Mouse (Mus musculus): Measurements from ENCODE around the gene Casp9.
"Not testable (repeated sequence)": the region's sequence is repeated elsewhere in the genome, so short reads cannot be mapped to it uniquely, and the experiment has no call there.

The Casp9 gene

DNA sequence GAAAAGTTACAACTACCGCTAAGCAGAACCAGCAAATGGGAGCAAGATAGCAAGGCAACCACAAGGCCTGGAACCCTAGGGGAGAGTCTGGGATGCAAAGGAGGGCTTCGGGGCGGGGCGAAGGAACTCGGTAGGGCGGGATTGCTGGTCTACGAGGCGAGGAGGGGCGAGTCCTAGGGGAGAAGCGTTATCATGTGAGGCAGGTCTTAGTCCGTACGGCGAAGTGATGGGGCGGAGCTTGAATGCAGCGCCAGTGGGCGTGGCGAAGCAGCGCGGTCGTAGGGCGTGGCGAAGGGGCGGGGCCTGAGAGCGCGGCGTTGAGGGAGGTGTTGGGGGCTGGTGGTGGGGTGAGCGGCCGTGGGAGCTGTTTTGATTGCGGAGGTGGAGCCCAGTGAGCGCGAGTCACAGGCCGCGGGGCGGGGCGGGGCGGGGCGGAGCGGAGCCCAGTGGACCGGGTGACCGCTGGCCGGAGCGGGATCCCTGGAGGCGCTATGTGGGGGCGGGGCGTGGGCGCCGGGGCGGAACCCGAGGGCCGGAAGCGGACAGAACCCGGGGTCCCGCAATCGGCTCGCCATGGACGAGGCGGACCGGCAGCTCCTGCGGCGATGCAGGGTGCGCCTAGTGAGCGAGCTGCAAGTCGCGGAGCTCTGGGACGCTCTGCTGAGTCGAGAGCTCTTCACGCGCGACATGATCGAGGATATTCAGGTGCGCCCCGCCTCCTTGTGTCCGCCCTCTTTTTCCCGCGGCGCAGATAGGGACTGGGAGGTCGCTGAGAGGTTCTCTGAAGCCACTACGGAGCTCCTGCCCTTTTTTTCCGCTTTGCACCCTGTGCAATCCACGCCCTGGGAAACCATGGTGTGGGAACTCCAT is at the start of gene Casp9:
Gene Casp9 (plus strand): TSS at position 331 of the 870 bp plus-strand sequence.
- DNase-seq (ENCODE audit: low spot score), result peak; percentile 98

DNA sequence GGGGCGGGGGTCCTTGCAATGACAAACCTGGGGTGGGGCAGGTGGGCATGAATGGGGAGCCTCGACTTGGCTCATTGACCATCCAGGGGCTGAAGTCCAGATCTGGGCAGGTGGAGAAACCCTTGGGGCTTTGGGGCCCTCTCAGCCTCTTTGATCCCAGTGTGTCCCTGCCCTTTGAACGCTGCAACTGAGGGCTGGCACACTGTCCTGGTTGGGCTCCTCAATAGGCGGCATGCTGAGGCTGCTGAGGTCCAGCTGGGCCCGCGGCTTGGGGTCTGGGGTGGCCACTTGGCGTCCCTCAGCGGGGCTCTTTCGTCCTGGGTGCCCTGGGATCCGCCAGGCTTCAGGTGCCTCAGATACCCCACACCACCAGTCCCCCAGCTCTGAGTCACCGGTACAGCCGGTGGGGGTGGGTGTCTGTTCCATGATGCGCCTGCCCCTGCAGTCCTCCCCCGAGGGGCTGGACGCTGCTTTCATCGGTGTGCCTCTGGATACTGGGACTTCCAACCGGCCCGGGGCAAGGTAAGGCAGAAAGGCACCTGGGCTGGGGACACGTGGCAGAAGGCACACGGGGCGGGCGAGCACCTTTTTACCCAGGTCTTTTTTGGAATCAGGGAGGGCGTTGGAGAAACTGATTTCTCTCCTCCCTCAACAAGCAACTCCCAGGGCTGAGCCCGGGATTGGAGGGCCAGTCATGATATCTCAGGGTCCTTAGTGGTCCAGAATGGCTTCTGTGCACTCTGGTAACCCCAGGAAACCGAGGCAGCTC is 46.6 kb upstream of the Casp9 start, which contains the start of gene Agmat:
Gene Agmat (plus strand): TSS at position 95 of the 769 bp plus-strand sequence.
- DNase-seq (ENCODE audit: low spot score), result no peak

DNA sequence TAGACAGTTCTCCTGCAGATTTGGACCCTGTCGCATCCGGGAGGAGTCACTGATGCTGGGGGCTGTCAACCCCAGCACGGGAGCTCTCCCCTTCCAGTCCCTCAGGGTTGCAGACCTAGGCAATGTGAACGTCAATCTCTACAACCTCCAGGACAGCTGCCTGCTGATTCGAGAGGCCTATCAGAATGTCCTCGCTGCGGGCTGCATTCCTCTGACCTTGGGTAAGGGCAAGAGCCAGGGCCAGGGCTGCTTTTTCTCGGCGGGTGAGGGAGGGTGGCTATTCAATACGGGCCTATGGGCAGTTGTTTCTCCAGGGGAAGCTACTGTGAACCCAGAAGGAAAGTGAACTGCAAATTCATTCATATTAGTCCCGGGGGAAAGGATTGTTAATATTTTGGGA is 43.9 kb upstream of the Casp9 start:
- no peak for DNase-seq (ENCODE audit: low spot score)

DNA sequence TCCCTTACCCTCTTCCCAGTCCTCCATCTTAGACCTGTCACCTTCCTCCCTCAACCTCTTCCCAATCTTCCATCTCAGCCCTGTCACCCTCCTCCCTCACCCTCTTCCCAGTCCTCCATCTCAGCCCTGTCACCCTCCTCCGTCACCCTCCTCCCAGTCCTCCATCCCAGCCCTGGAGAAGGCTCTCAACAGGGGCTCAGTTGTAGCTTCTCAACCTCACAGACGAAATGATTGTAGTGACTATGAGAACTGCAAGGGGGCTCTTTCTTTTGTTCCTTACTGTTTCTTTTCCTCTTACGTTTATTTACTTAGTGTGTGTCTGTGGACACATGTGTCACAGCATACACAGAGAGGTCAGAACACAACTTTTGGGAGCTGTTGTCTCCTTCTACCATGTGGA is 42.6 kb upstream of the Casp9 start:
- no peak for DNase-seq (ENCODE audit: low spot score)

DNA sequence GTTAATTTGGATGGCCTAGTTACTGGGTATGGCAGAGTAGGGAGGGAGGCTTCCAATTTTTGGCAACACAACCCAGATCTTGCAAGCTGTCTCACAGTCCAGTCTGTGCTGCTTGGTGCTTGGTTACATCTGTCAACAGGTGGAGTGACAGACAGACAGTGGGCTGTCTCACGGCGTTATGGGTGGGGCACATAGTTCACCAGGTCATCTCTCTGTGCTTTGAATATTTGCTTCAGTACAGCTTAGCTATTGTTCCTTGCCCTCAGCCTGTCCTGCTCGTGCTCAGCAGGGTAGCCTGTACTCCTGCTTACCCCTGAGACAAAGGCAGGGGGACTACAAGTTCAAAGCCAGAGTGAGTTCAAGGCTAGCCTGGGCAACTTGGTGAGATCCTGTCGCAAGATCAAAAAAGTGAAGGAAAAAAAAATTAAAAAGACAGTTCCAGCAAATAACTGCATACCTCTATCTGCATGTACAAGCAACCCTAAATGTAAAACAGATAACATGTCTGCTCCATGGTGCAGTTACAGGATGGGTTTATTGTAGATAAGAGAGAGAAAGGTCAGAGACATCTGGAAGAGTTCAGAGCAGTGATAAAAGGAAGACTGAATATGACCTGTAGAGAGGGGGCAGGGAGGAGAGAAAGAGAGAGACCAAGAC is 41.9 kb upstream of the Casp9 start:
- peak; percentile 47 for DNase-seq (ENCODE audit: low spot score)

DNA sequence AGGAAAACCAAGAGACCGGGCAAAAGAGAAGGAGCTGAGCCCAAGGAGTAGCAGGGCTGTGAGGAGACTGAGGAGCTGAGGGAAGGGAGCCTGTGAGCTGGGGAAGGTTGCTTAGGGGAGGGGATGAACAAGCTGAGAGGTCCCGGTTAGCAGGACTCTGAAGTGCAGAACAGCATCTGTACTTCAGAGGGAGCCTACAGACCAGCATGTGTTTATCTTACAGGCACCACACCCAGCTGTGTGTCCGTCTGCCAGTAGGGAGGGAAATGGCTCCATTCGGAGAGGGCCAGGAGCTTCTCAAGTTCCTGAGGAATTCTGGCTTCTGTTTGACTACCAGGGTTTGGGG is 41.4 kb upstream of the Casp9 start:
- DNase-seq (ENCODE audit: low spot score), result peak; percentile 73

DNA sequence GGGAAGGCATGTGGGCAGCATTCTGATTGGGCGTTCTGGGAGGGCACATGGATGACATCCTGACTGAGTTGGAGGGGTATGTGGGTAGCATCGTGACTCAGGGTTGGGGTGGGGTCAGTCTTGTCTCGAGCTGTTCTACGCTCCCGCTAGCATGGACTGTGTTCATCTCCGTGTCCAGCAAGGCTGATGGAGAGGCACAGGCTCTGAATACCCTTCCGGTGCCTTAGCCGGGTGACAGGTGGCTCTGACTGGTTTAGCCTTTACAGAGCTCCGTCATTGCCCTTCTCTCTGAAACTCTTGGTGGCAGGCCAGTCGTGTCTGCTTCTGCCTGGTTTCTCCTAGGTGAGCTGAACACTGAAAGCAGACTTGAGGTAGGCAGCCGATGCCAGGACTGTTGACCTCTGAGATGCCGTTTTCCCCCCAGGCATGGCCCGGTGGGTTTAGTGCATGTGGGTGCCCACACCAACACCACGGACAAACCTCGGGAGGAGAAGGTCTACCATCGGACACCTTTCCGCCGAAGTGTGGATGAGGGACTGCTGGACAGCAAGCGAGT is 38.0 kb upstream of the Casp9 start:
- DNase-seq (ENCODE audit: low spot score), result no peak

DNA sequence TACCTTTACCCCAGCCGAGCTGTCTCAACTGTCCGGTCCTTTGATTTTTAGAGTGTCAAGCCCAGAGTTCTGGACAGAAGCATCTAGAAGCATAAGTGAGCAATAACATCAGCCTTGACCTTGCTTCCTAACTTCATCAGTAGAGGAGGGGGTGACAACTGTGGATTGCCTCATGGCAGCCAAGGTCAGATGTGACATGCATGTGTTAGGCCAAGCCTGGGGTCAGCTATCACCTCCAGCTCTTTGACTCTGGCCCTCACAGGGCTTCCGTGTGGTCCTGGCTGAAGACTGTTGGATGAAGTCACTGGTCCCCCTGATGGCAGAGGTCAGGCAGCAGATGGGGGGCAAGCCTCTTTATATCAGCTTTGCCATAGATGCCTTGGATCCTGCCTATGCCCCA is 36.3 kb upstream of the Casp9 start:
- no peak for DNase-seq (ENCODE audit: low spot score)

DNA sequence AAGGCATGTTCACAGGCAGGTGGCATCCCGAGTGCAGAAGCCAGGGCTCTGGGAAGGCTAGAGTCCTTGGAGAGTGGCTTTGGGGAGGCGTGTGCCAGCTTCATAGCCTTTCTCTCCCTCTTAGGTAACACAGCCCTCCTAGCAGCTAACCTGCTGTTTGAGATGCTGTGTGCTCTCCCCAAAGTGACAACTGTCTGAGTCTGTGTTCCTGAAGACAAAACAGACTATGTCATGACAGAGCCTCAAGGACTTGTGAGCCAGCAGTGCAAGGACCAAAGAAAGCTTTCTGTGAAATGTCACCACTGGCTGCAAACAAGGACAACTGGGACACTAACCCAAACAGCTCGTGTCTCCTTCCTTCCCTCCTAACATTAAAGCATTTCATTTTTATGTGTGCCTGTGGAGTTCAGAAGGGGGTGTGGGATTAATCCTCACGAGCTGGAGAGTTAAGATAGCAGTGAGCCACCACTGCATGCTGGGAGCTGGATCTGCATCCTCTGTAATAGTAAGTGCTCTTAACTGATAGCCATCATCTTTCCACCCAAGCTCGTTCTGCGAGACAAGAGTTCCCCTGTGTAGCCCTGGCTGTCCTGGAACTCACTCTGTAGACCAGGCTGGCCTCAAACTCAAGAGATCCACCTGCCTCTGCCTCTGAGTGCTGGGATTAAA is 34.4 kb upstream of the Casp9 start:
- DNase-seq (ENCODE audit: low spot score), result peak; percentile 18

DNA sequence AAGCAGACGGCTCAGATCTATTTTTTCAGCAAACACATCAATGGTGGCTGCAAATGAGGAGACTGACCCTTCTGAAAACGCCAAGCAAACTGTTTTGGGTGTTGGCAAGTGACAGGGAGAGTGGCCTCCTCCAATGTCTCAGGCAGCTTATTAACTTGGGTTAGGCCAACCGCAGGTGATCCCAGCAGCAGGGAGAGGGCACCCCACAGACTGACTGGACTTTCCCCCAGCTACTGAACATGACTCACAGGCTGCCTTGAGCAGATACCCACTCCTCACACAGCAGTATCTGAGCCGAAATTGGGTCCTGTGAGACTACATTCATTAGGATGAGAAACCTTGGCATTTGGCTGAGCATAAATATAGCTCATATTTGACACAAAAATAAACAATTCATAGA is 32.5 kb upstream of the Casp9 start:
- DNase-seq (ENCODE audit: low spot score), result no peak

DNA sequence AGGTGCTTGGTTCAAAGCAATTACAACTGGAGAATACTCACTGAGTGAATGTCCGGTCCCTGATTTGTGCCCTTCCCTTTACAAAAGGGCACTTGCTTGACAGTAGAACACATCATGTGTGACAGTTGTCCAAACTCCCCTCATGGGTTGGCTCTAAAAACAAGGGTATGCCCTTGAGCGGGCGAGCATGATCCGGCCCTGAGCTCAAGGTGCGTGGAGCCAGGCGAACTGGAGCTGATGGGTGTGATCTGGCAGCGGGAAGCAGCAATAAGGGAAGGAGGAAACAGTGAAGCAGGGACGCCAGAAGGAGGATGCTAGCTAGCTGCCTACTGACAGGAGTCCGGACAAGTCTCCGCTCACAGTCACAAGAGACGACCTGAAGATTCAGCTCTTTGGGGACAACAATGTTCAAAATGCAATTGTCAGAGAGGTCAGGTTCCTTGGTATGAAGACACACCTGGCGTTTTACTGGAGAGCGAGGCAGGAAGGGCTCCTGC is 31.3 kb upstream of the Casp9 start:
- DNase-seq (ENCODE audit: low spot score), result no peak

DNA sequence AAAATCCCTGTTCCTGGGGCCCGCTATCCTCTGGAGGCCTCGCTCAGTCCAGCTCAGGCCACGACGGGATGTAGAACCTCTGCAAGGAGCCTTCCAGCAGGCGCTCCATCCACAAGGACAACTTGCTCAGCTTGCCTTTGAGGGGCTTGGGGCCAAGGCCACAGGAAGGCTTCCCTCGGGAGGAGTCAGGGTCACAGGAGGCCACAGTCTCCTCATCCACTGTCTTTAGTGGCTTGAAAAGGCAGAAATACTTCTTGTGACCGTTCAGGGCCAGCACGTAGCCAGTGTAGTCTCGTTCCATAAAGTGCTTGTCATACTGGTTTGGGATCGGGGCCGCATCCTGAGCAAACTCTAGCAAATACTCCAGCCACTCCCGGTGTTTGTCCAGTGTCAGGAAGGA is 29.9 kb upstream of the Casp9 start:
- no peak for DNase-seq (ENCODE audit: low spot score)

DNA sequence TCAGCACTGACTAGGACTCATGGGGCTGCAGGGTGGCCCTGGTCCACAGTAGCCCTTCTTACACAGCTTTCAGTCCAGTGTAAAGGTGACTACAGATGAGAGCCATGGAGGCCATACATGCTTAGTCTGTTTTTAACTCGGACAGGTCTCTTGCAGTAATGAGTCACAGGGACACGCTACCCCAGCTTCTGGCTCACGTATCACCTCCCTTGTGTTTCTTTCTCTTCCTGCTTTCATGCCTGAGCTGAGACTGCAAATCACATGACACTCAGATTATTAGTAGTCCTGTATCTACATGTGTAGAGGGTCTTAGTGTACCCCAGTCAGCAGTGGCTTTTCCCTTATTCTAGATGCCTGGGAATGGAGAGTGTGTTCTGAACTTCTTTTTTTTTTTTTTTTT is 28.4 kb upstream of the Casp9 start:
- no peak for DNase-seq (ENCODE audit: low spot score)

DNA sequence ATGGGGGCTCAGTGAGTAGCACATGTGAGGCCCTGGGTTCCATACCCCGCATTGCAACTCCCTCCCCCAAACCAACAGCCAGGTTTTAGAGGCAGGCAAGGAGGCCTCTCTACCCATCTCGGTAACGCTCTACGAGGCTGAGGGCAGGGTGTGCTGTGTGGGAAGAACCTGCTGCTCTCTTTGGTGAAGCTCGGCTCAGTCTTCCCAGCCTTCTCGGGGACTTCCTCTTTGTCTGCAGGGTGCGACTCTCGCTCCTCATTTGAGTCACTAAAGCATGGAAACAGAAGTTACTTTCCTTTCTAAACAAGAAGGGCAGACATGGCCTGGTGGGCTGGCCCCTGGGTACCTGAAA is 27.1 kb upstream of the Casp9 start:
- peak; percentile 14 for DNase-seq (ENCODE audit: low spot score)

DNA sequence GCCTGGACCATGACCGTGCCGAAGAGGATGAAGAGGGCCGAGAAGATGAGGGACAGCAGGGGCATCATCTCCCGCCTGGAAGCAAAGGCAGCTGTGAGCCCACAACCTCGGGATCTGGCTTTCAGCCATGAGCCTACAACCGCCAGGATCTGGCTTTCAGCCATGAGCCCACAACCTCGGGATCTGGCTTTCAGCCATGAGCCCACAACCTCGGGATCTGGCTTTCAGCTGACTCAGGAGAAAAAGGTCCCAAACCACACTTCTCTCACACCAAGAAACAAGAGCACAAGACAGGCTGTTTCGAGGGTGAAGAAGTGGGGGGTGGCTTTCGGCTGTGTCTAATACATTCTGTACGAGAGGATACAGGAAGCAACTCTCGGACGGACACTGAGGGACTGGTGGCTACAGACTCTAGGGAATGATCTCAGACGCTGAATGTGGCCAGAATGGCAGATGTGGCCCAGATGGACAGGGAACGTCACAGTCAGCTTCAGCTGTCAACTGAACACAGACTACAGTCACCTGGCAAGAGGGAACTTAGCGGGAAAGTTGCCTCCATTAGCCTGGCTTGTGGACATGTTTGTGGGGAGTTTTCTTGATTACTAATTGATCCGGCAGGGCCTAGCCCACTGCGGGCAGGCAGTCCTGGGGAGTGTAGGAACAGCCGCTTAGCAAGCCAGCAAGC is 26.6 kb upstream of the Casp9 start:
- DNase-seq (ENCODE audit: low spot score), result no peak

DNA sequence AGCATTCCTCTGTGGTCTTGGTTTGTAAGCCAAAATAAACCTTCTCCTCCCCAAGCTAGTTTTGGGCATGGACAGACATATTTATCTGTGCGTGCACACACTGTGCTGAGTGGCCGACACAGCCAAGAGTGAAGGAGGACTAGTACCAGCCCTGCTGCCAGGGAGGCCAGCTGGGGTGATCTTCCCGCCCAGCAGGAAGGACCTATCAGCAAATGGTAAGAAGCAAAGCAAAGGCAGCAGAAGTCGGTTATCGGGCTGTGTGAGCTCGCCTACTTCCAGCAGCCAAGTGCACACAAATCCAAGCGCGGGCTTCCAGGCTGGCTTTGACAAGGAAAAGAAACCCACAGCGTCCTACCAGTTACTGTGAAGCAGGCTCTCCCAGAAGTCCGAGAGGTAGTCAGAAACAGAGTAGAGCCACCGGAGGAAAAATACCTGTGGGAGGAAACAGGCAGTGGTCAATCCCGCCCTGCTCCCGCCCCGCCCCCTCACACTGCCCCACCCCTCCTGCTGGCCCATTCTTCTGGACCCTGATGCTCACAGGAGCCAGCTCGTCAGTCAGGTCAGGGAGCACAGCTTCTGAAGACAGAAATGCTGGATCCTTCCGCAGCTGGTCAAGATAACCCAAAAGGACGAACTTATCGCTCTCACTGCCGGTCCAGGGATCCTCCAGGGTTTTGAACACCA is 25.9 kb upstream of the Casp9 start:
- peak; percentile 51 for DNase-seq (ENCODE audit: low spot score)

DNA sequence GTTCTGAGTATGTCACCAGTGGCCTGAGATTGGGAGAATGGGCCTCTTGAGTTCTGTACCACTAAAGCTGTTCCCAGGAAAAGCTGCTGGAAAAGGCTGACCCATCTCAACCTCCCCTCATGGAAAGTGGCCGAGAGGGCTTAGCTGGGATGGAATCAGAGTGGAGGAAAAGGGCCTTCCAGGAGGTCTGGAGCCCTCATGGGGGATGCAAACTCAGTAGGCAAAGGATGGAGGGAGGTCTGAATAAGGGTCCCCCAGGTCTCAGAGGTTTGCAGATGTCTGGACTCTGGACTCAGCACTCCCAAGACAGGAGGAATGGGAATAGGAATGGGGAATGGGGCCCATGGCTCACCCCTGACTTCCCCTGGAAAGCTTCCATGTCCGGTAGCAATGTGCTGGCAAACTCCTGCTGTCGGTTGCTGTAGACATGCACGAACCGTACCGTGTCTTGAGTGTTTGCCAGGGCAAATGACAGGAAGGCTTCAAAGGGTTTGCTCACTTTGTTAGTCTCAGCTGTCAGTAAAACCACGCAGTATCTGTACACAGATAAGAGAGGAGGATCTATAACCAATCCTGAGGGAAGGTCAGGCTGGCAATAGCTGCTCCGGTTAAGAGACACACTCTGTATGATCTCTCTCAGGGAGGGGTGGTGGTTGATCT is 23.8 kb upstream of the Casp9 start:
- DNase-seq (ENCODE audit: low spot score), result no peak

DNA sequence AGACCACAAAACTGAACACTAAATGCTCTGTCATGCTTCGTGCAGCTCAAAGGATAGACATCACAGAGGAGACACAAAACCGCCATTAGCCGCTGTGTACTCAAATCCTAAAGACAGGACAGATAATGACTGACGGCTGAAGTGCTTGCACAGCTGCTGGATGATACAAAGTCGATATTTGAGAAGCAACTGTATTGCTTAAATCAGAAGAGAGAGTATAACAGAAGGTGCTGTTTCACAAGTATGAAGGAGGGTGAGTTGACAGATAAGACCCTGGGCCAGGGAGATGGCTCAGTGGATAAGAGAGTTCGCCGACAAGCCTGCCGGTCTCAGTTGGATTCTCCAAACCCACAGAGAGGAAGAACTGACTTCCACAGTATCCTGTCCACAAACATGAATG is 21.6 kb upstream of the Casp9 start:
- no peak for DNase-seq (ENCODE audit: low spot score)

DNA sequence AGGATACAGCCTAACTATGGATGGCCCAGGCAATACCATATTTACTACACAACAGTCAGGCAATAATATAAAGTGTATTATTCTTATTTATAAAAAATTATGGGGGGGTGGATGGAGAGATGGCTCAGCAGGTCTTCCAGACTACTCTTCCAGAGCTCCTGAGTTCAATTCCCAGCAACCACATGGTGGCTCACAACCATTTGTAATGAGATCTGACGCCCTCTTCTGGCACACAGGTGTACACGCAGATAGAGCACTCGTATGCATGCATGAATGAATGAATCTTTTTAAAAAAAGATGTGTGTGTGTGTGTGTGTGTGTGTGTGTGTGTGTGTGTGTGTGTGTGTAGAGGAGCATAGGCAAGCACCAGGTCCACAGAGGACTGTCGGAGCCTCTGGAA is 20.4 kb upstream of the Casp9 start:
- DNase-seq (ENCODE audit: low spot score), result not testable (repeated sequence)

DNA sequence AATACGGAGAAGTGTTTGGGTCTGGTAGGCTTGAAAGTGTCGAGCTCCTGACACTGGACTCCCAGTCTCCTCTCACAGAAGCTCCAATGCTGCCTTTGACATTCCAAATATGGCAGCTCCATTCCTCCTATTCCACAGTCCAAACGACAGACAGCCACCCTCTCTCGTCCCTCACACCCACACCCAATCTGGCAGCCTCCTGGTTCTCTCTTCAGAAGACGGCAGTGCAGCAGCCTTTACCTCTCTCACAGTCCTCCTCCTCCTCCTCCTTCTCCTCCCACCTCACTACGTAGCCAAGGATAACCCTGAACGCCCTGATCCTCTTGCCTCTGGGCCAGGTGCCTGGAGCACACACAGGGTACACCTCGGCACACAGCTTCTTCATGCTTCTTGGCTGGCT is 13.6 kb upstream of the Casp9 start:
- DNase-seq (ENCODE audit: low spot score), result no peak
